Comparison of ENCODE assay signal across 7 mouse cellular contexts in genomic region chr17:80560669-80561401, GRCm38 (mm10). TPM values are rescaled to one million over a fixed set of nuclear protein-coding genes. Genes with fewer than 3 reads are reported as not detected.
DNase-seq lines count a peak whose midpoint lies in the region; ATAC-seq lines count a peak whose summit lies in the region.

No protein-coding gene starts in this region.

- DNase-seq in adipocyte (ENCODE audit: low spot score): peak; percentile 80
- peak; percentile 53 to 79 for DNase-seq in cerebellum, postnatal 4 days (ENCODE audit: low spot score in 2 of 2)
- DNase-seq in gastrocnemius, adult 8-10 months (ENCODE audit: low spot score in 2 of 2): peak; percentile 19 to 32
- DNase-seq in induced T-regulatory cell, adult 2 months (ENCODE audit: low read depth): peak; percentile 93
- peak; percentile 68 to 84 for DNase-seq in left cerebral cortex, postnatal 10 days (ENCODE audit: extremely low spot score in 1 of 2, low spot score in 2 of 2)
- DNase-seq in right cerebral cortex, postnatal 14 days: peak; percentile 80

- peak; percentile 81 for ATAC-seq in megakaryocyte progenitor cell, adult 5-6 weeks (replicated peaks; ENCODE audit: poor library complexity)

- intact Hi-C loops in left cerebral cortex, postnatal 10 days (cut with DNase I): loop anchor here (2.0 to 5.0 kb wide), 2 partner anchors 106 to 269 kb away; partner anchors contain the start of genes Dhx57 and Morn2

RNA-seq across cellular contexts. Expression of gene Cdkl4, which starts 16.8 kb away (rescaled TPM):
- under 1 TPM in 1 of 4 experiments, not detected in 3; 0.10 TPM for total RNA-seq in gastrocnemius, adult 8-10 months (2022)
- 10 to 100 TPM; 12.1 to 12.4 TPM for total RNA-seq in left cerebral cortex, postnatal 10 days (2021)
- total RNA-seq in megakaryocyte progenitor cell, adult 5-6 weeks (2015): 0.47 and 0.54 TPM in 2 replicates
- total RNA-seq in megakaryocyte progenitor cell, adult 5-6 weeks (2017): 0.17 and 0.75 TPM in 2 replicates

Comparison
In these comparisons a context has a peak if more than half of its experiments do, and no peak if none do; other contexts are left out.
1. Peak in every context shown above with its lines: DNase-seq and ATAC-seq.
2. DNase-seq: peak in every context shown above with its lines; median percentile 93 in induced T-regulatory cell, adult 2 months; 80 in adipocyte; 80 in right cerebral cortex, postnatal 14 days; 76 in left cerebral cortex, postnatal 10 days; 66 in cerebellum, postnatal 4 days; 26 in gastrocnemius, adult 8-10 months.
3. RNA of gene Cdkl4, which starts 16.8 kb away (total RNA-seq): 12.1 to 12.4 TPM in left cerebral cortex, postnatal 10 days; 0.17 to 0.75 TPM in megakaryocyte progenitor cell, adult 5-6 weeks and 0.10 TPM in gastrocnemius, adult 8-10 months; every median in the first group is over 4 times any median in the second.